Mouse (Mus musculus) neural tube, embryonic 10.5 days (tissue): ENCODE results near the gene Gm21969.
A peak's percentile ranks its signal among the peaks of the same experiment; 100 is the strongest.

ENCODE experiments used
- DNase-seq: peaks from one replicate; pipeline ENCODE4 v3.0.0-alpha.2; 2017; ENCODE audit warnings: low spot score; ENCODE audit errors: extremely low spot score

The Gm21969 gene

GRCm38 (mm10) chr4:139616276-139617000 lies 13.5 kb downstream of the Gm21969 start:
- no peak for DNase-seq

GRCm38 (mm10) chr4:139617001-139617364 lies 14.0 kb downstream of the Gm21969 start:
- DNase-seq = no peak

- no peak for DNase-seq
Measured at GRCm38 (mm10) chr4:139619765-139620164, 16.8 kb downstream of the Gm21969 start.

GRCm38 (mm10) chr4:139622373-139623282 lies 19.6 kb downstream of the Gm21969 start, which contains the start of gene Aldh4a1:
Gene Aldh4a1 (plus strand): TSS chr4:139622866.
- DNase-seq = peak; percentile 94

GRCm38 (mm10) chr4:139623434-139624115 lies 20.6 kb downstream of the Gm21969 start:
- no peak for DNase-seq

- no peak for DNase-seq
Measured at GRCm38 (mm10) chr4:139624116-139624489, 21.1 kb downstream of the Gm21969 start.

GRCm38 (mm10) chr4:139624706-139625105 lies 21.7 kb downstream of the Gm21969 start:
- DNase-seq = no peak

GRCm38 (mm10) chr4:139627361-139627760 lies 24.4 kb downstream of the Gm21969 start:
- no peak for DNase-seq

- DNase-seq = no peak
Measured at GRCm38 (mm10) chr4:139630171-139630570, 27.2 kb downstream of the Gm21969 start.

GRCm38 (mm10) chr4:139631141-139631540 lies 28.2 kb downstream of the Gm21969 start:
- no peak for DNase-seq

- DNase-seq = no peak
Measured at GRCm38 (mm10) chr4:139631569-139632253, 28.7 kb downstream of the Gm21969 start.

- no peak for DNase-seq
Measured at GRCm38 (mm10) chr4:139632254-139632580, 29.2 kb downstream of the Gm21969 start.

- peak; percentile 83 for DNase-seq
Measured at GRCm38 (mm10) chr4:139636373-139636772, 33.4 kb downstream of the Gm21969 start.

- DNase-seq = no peak
Measured at GRCm38 (mm10) chr4:139637847-139638246, 34.9 kb downstream of the Gm21969 start.

GRCm38 (mm10) chr4:139638356-139638755 lies 35.4 kb downstream of the Gm21969 start:
- no peak for DNase-seq

GRCm38 (mm10) chr4:139639801-139640200 lies 36.8 kb downstream of the Gm21969 start:
- peak; percentile 38 for DNase-seq

- DNase-seq = no peak
Measured at GRCm38 (mm10) chr4:139640333-139640732, 37.3 kb downstream of the Gm21969 start.

GRCm38 (mm10) chr4:139640775-139641174 lies 37.8 kb downstream of the Gm21969 start:
- DNase-seq = no peak

- DNase-seq = peak; percentile 36
Measured at GRCm38 (mm10) chr4:139641829-139642425, 38.9 kb downstream of the Gm21969 start.

GRCm38 (mm10) chr4:139643972-139644371 lies 41.0 kb downstream of the Gm21969 start:
- peak; percentile 91 for DNase-seq

- no peak for DNase-seq
Measured at GRCm38 (mm10) chr4:139646916-139647315, 43.9 kb downstream of the Gm21969 start.
